Mouse (Mus musculus): Measurements from ENCODE around the gene Dap. TPM values are rescaled to one million over a fixed set of nuclear protein-coding genes. Genes with fewer than 3 reads are reported as not detected.

Dap gene
- polyA plus RNA-seq, 1 experiment = 36.6 TPM

GRCm38 (mm10) chr15:31292627-31293026 is 68.5 kb downstream of the Dap start:
- H3K4me3 ChIP-seq (ENCODE audit: extremely low read depth, insufficient read depth, insufficient read length) = no peak overlapping the region
- DNase-seq (ENCODE audit: low read depth in 1 of 2, low spot score in 2 of 2) = no peak
- WGBS = 82% methylated on average over 3 of the region's 3 CpGs
- H3K36me3 ChIP-seq (ENCODE audit: control insufficient read depth, insufficient read depth, low read length) = no peaks in the 10 kb centered on the region
- no peaks in the 10 kb centered on the region for H3K4me1 ChIP-seq (ENCODE audit: control insufficient read depth, insufficient read depth, insufficient read length)
- H3K27ac ChIP-seq (ENCODE audit: insufficient read depth, low read length) = no peak overlapping the region
- H3K27me3 ChIP-seq (ENCODE audit: control insufficient read depth, insufficient read depth, low read length) = no peaks in the 10 kb centered on the region
- TF ChIP-seq POLR2A (IDR thresholded peaks at IDR 0.05; ENCODE audit: low read depth, low read length) = no peak
- no peak for TF ChIP-seq CTCF (IDR thresholded peaks at IDR 0.05; ENCODE audit: extremely low read depth, insufficient read depth, insufficient read length, insufficient replicate concordance)

- Histone ChIP-seq H3K27me3 (ENCODE audit: control insufficient read depth, insufficient read depth, low read length) (no peaks in the 10 kb centered on the region), H3K4me1 (ENCODE audit: control insufficient read depth, insufficient read depth, insufficient read length) (no peaks in the 10 kb centered on the region), H3K36me3 (ENCODE audit: control insufficient read depth, insufficient read depth, low read length) (no peaks in the 10 kb centered on the region), H3K4me3 (ENCODE audit: extremely low read depth, insufficient read depth, insufficient read length) (no peak overlapping the region), H3K27ac (ENCODE audit: insufficient read depth, low read length) (no peak overlapping the region)
- TF ChIP-seq CTCF (IDR thresholded peaks at IDR 0.05; ENCODE audit: extremely low read depth, insufficient read depth, insufficient read length, insufficient replicate concordance) (no peak), POLR2A (IDR thresholded peaks at IDR 0.05; ENCODE audit: low read depth, low read length) (no peak)
- no peak for DNase-seq (ENCODE audit: low read depth in 1 of 2, low spot score in 2 of 2)
- 29% methylated on average over 2 of the region's 2 CpGs for WGBS
Measured at GRCm38 (mm10) chr15:31294311-31294710, 70.2 kb downstream of the Dap start.

GRCm38 (mm10) chr15:31296882-31297776 is 73.0 kb downstream of the Dap start:
- no peak overlapping the region for H3K27ac ChIP-seq (ENCODE audit: insufficient read depth, low read length)
- TF ChIP-seq CTCF (IDR thresholded peaks at IDR 0.05; ENCODE audit: extremely low read depth, insufficient read depth, insufficient read length, insufficient replicate concordance) (no peak), POLR2A (IDR thresholded peaks at IDR 0.05; ENCODE audit: low read depth, low read length) (no peak)
- 75% methylated on average over 40 of the region's 40 CpGs for WGBS
- DNase-seq (ENCODE audit: low read depth in 1 of 2, low spot score in 2 of 2) = no peak
- no peaks in the 10 kb centered on the region for H3K36me3 ChIP-seq (ENCODE audit: control insufficient read depth, insufficient read depth, low read length)
- no peaks in the 10 kb centered on the region for H3K27me3 ChIP-seq (ENCODE audit: control insufficient read depth, insufficient read depth, low read length)
- no peaks in the 10 kb centered on the region for H3K4me1 ChIP-seq (ENCODE audit: control insufficient read depth, insufficient read depth, insufficient read length)
- H3K4me3 ChIP-seq (ENCODE audit: extremely low read depth, insufficient read depth, insufficient read length) = no peak overlapping the region

GRCm38 (mm10) chr15:31297777-31298137 is 73.6 kb downstream of the Dap start:
- Histone ChIP-seq H3K27me3 (ENCODE audit: control insufficient read depth, insufficient read depth, low read length) (no peaks in the 10 kb centered on the region), H3K27ac (ENCODE audit: insufficient read depth, low read length) (no peak overlapping the region), H3K36me3 (ENCODE audit: control insufficient read depth, insufficient read depth, low read length) (no peaks in the 10 kb centered on the region), H3K4me1 (ENCODE audit: control insufficient read depth, insufficient read depth, insufficient read length) (no peaks in the 10 kb centered on the region), H3K4me3 (ENCODE audit: extremely low read depth, insufficient read depth, insufficient read length) (no peak overlapping the region)
- TF ChIP-seq CTCF (IDR thresholded peaks at IDR 0.05; ENCODE audit: extremely low read depth, insufficient read depth, insufficient read length, insufficient replicate concordance) (no peak), POLR2A (IDR thresholded peaks at IDR 0.05; ENCODE audit: low read depth, low read length) (no peak)
- WGBS = 87% methylated on average over 13 of the region's 13 CpGs
- no peak for DNase-seq (ENCODE audit: low read depth in 1 of 2, low spot score in 2 of 2)

GRCm38 (mm10) chr15:31299258-31299917 is 75.3 kb downstream of the Dap start:
- 47% methylated on average over 6 of the region's 6 CpGs for WGBS
- no peak for DNase-seq (ENCODE audit: low read depth in 1 of 2, low spot score in 2 of 2)
- Histone ChIP-seq H3K4me3 (ENCODE audit: extremely low read depth, insufficient read depth, insufficient read length) (no peak overlapping the region), H3K36me3 (ENCODE audit: control insufficient read depth, insufficient read depth, low read length) (no peaks in the 10 kb centered on the region), H3K27me3 (ENCODE audit: control insufficient read depth, insufficient read depth, low read length) (no peaks in the 10 kb centered on the region), H3K27ac (ENCODE audit: insufficient read depth, low read length) (no peak overlapping the region), H3K4me1 (ENCODE audit: control insufficient read depth, insufficient read depth, insufficient read length) (no peaks in the 10 kb centered on the region)
- TF ChIP-seq CTCF (IDR thresholded peaks at IDR 0.05; ENCODE audit: extremely low read depth, insufficient read depth, insufficient read length, insufficient replicate concordance) = no peak
- no peak for TF ChIP-seq POLR2A (IDR thresholded peaks at IDR 0.05; ENCODE audit: low read depth, low read length)

GRCm38 (mm10) chr15:31302293-31302990 is 78.3 kb downstream of the Dap start:
- no peaks in the 10 kb centered on the region for H3K36me3 ChIP-seq (ENCODE audit: control insufficient read depth, insufficient read depth, low read length)
- TF ChIP-seq CTCF (IDR thresholded peaks at IDR 0.05; ENCODE audit: extremely low read depth, insufficient read depth, insufficient read length, insufficient replicate concordance) (no peak), POLR2A (IDR thresholded peaks at IDR 0.05; ENCODE audit: low read depth, low read length) (no peak)
- no peak for DNase-seq (ENCODE audit: low read depth in 1 of 2, low spot score in 2 of 2)
- H3K27ac ChIP-seq (ENCODE audit: insufficient read depth, low read length) = no peak overlapping the region
- 88% methylated on average over 12 of the region's 12 CpGs for WGBS
- H3K4me1 ChIP-seq (ENCODE audit: control insufficient read depth, insufficient read depth, insufficient read length) = no peaks in the 10 kb centered on the region
- H3K4me3 ChIP-seq (ENCODE audit: extremely low read depth, insufficient read depth, insufficient read length) = no peak overlapping the region
- H3K27me3 ChIP-seq (ENCODE audit: control insufficient read depth, insufficient read depth, low read length) = no peaks in the 10 kb centered on the region

All from spleen, adult 2 months (tissue).